Mouse (Mus musculus): ENCODE measurements around the gene Hes7.

Hes7 gene

DNA sequence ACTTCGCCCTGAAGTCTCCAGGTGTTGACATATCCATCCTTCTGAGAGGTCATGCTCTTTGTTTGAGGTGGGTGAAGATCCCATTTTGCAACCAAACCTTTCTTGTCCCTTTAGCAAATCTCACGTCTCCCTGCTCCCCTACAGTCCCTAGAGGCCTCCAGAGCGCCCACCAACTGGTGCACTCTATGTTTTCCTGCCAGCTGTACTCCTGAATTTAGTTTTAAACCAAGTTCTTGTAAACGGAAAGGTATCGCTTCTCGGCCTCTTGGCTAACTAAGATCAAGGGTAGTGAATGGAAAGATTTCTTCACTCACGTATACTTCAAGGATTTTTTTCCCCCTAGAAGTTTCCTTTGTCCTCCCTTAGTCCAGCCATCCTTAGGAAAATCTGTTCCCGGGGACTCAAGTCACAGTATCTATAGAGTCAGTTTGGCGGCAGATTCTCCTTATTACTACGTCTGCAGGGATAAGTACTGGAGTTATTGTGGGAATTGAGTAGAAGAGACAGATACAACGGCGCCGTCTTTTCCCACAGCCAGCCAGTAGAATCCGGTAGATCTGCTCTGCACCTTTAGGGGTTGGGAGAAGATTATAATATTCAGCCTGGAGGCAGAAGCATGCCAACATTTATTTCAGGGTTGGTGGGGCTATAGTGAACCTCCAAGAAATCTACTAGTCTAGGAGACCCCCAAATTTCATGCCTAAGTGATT lies 603 bp upstream of the Hes7 start:
- no peak for DNase-seq

DNA sequence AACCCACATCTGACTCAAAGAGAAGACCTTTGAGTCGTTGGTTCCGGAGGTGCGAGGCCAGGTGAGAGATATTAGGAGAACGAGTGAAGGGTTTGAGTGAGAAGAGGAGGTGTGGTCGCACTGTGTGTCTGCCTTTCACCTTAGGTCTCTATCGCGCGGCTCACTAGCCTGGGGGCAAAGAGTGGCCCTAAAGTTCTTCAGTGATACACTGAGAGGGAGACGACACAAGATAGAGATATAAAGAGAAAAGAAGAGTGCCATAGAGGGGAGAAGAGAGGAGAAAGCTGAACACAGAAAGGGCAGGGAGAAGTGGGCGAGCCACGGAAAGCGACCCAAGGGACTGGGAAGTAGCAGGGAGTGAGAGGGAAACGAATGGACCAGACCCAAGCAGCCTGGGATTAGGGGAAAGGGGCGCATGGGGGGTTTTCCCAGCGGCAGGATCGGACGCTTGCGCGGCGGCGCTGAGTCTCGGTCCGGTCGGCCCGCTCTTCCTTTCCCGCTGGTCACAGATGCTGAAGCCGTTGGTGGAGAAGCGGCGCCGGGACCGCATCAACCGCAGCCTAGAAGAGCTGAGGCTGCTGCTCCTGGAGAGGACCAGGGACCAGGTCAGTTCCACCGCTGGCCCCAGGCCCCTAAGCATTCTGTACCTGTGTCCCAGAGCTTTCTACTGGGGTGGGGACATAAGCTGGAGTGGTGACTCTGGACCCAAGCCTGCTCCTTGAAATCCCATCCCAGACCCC lies 967 bp downstream of the Hes7 start:
- DNase-seq: peak; percentile 41 to 53

DNA sequence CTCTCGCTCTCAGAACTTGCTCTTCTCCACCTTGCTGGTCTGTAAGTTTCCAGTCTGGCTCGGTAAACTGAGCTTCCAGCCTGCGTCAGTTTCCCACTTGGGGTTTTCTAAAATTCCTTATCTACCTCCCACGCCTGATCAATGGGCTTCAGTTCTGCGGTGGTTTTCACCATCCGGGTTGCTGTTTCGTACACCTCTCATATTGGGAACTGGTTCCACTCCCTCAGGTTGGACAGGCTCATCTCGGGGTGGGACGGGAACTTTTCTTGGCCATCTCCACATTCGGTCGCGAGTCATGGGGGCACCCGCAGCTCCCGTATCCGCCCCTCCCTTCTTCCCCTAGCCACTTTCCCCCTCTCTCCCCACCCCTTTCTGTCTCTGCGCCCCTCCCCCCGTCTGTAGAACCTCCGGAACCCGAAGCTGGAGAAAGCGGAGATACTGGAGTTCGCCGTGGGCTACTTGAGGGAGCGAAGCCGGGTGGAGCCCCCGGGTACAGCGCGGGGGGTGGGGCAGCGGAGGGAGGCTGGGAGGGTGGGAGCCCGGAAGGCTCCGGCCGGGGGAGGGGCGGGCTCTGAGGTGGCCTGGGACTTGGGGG lies 1.6 kb downstream of the Hes7 start:
- peak; percentile 73 to 76 for DNase-seq

DNA sequence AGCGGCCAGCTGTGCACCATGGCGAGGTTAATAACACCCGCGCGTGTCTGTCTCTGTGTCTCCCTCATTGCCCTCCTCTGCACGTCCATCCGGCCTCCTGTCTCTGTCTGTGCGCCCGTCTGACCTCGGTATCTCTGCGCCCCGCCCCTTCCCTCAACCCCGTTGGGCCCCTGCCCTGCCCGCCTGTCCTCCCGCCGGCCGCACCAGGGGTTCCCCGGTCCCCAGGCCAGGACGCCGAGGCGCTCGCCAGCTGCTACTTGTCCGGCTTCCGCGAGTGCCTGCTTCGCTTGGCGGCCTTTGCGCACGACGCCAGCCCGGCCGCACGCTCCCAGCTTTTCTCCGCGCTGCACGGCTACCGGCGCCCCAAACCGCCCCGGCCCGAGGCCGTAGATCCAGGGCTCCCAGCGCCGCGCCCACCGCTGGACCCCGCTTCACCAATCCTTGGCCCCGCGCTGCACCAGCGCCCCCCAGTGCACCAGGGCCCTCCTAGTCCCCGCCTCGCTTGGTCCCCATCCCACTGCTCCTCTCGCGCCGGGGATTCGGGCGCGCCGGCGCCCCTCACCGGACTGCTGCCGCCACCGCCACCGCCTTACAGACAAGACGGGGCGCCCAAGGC lies 2.2 kb downstream of the Hes7 start, which contains the start of gene 9130213A22Rik:
Gene 9130213A22Rik, minus strand, starts transcription at position 254 of the 616 bp plus-strand sequence.
- DNase-seq: peak; percentile 92 to 95

DNA sequence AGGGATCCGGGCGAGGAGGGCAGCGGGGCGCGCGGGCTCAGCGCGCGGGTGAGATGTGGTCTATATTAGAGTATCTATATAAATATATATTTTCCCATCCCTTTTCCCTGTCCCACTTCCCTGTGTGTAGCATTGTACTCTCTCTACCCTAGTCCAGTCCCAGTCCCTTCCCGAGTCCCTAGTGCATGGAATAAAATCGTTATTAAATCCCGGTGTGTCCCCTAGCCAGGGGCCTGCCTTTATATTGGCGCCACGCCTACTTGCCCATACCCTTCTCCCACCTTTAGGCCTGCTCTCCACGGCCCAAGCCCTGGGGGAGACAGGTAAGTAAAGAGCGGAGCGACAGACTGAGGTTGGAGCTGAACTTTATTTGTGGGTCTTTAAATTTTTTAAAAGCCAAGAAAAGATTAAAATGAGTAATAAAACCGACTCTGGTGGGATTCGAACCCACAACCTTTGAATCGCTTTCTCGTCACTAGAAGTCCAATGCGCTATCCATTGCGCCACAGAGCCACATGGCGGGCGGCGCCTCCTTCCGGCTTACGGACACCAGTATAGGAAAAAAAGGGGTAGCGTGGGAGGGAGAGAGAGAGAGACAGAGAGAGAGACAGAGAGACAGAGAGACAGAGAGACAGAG lies 3.0 kb downstream of the Hes7 start:
- peak; percentile 95 to 96 for DNase-seq

DNA sequence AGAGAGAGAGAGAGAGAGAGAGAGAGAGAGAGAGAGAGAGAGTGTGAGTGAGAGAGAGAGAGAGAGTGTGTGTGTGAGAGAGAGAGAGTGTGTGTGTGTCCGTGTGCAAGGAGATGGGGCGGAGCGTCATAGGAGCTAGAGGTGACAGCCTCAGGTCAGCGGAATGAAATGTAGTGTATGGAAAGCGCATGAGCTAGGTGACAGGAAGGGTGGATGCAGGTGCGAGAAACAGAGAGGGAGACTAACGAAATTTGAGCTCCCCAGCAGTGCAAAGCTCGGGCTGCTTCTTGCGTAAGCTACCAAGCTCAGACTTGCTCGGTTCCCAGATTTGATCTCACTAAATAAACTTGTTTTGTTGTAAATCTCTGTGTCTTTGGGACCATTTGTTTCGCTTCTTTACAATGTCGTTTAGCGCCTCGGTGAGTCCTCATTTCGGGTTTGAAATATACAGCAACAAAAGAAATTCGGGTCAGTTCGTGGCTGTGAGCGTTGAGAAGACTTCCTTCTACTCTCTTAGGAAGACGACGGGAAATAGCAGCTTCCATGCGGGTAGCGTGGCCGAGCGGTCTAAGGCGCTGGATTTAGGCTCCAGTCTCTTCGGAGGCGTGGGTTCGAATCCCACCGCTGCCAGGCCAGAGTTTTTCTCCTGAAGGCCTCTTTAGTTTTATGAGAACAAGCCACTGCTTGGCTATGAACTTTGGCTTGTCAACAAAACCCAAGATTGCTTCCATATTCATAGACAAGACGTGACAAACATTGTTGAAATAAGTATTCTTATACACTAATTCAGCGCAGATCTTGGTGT lies 3.7 kb downstream of the Hes7 start:
- peak; percentile 94 to 95 for DNase-seq

DNA sequence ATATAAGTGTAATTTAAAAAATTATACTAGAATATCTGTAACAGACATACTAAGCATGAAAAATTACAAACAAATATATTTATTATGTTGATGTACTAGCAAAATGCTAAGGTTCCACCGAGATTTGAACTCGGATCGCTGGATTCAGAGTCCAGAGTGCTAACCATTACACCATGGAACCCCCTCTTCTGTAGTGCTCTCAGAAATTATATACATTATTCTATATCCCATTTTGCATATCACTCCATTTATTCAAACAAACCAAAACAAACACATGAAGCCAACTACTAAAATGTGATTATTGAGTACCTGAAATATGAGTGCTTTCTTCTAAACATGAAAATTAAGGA lies 4.3 kb downstream of the Hes7 start:
- DNase-seq: peak; percentile 80 to 87

DNA sequence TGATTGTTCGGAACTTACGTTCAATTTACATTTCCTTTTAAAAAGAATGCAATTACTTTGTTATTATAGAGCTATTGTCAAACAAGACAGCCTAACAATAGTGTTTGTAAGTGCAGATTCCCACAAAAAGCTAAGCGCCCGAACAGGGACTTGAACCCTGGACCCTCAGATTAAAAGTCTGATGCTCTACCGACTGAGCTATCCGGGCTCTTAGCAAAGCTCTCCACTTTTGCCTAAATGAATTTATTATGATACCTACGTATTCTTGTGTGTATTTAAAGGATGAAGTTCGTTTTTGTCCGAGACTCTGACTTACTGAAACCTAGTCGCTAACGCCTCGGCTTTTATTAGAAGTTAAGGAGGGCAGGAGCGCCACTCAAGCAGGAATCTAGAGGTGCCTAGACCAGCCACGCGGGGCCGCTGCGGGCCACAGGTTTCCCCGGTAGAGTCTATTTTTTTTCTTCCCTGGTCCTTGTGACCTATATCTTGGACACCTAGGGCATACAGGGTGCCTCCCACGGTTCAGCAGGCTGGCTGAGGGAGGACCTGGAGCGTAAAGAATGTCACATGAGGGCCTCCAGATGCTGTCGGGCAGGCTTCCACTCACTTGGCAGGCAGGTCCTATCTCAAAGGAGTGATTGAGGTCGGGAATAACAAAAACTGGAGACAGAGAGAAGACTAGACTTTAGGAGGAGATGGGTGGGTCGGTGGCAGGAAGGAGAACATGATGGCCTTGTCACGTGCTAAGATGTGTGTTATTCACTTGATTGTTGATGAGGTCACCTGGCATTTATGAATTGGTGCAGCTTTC lies 5.0 kb downstream of the Hes7 start:
- DNase-seq: peak; percentile 88 to 91

DNA sequence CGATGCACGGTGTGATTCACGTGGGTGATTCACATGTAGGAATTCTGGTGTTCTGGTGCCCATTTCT lies 5.5 kb downstream of the Hes7 start, which contains the start of gene Aloxe3:
Gene Aloxe3, plus strand, starts transcription at position 45 of the 67 bp plus-strand sequence.
- no peak for DNase-seq

DNA sequence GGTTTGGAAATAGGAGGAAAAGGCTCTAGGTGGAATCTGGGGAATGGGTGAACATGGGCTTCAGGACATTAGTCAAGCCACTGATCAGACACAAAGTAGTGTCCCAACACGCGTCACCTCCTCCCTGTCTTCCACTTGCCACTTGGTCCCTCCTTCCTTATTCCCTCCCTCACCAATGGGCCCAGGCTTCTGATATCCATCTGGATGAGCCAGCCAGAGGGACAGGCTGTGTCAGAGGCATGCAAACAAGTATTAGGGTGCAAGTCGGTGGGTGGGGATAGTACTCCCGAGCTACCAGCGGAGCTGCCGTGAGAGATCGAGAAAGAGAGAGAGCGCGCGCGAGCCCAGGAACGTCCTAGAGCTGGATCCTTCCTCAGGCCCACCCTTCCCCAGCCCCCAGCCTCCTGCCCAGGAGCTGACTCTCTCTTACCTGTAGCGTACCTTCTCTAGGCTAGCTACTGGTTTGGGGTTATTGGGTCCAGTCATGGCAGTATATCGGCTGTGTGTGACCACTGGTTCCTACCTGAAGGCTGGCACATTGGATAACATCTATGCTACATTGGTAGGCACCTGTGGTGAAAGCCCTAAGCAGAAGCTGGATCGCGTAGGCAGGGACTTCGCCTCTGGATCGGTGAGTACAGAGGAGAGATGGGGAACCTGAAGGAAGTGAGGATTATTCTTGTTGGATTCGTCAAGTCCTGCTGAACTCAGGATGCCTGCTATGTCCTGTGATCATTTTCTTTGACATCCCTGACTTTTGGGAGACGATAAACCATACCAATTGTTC lies 5.9 kb downstream of the Hes7 start:
- DNase-seq: peak; percentile 41 to 59

DNA sequence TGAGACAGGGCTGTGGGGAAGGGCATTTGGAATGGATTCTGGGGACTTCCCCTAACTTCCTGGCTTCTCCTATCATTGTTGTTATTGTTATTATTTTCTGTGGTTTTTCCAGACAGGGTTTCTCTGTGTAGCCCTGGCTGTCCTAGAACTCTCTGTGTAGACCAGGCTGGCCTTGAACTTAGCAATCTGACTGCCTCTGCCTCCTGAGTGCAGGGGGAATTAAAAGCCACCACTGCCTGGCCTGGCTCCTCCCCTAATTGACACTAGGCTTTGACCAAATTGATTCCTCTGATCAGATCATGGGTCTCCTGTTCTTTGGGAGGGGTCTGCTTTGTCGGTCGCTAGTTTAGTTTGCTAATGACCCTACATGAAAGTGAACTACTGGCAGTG lies 6.5 kb downstream of the Hes7 start:
- DNase-seq: no peak

DNA sequence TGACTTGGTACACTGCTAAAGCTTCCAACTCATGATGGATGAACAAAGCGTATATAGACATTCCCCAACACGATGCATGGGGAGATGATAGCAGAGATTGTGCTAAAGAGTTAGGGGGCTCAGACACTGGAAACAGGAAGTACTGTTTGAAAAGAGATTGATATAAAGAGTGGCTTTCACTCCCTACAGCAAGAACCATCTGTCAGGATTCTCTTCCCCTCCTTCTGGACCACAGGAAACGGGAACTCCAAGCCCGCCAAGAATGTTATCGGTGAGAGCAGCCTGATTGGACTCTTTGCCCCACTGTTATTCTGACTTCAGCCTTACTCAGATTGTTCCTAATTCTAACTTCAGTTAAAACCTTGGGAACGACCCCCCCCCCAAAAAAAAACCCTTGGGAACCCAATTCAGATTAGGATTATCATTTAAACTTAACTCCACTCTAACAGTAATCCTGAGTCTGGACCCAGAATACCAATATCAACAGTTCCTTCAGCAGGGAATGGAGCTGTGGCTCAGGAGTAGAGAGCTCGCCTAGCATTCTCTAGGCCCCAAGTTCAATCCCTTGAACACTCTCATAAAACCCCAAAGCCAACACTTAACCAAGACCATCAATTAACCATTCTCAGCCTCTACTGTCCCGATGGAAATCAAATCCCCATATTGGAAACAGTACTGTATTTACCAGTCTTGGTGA lies 8.4 kb downstream of the Hes7 start:
- DNase-seq: no peak

DNA sequence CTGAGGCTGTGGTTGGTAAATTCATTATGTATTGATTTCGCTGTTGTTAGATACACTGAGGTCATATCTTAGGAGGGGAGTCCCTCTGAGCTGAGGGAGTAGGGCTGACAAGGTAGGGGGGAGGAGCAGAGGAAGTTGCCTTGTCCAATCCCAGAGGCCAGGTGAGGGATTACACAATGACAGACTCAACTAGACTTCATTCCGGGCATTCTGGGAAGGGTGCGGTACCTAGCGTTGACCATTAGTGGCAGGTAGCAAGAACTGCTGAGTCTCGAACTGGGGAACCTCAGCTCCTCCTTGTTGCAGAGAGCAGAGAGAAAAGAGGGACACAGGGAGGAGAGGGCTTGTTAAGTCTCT lies 13.3 kb downstream of the Hes7 start:
- DNase-seq: no peak

DNA sequence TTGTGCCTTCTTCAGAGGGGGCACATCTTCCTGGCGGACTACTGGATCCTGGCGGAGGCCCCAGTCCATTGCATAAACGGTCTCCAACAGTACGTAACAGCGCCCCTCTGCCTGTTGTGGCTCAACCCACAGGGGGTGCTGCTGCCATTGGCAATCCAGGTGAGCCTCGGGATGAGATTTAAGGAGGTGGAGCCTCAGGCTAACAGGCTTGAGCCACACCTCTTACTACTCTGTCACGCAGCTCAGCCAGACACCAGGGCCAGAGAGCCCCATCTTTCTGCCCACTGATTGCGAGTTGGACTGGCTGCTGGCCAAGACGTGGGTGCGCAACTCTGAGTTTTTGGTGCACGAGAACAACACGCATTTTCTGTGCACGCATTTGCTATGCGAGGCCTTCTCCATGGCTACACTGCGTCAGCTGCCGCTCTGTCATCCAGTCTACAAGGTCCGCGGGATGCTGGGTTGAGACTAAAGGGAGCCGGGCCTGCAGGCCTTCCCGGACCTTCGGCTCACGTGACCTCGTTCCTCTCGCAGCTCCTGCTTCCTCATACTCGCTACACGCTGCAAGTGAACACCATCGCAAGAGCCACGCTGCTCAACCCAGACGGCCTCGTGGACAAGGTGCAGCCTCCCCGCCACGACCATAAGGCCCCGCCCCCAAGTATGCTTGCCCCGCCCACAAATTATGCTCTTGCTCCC lies 13.9 kb downstream of the Hes7 start:
- peak; percentile 71 to 75 for DNase-seq

DNA sequence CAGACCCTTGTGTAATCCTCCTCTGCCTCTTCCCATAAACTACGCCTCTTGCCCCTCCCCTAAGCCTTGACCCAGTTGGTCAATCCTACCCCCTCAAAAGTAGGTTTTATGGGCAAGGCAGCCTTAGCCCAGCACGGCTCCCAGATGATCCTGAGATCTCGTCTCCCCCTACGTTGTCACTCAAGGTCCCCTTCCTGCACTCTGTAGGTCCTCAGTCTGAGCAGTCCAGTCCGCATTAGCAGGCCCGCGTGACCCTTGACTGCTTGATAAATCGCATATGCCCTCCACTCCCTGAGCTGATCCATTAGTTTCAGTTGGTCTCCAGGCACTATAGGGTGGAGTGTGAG lies 14.4 kb downstream of the Hes7 start:
- DNase-seq: no peak

DNA sequence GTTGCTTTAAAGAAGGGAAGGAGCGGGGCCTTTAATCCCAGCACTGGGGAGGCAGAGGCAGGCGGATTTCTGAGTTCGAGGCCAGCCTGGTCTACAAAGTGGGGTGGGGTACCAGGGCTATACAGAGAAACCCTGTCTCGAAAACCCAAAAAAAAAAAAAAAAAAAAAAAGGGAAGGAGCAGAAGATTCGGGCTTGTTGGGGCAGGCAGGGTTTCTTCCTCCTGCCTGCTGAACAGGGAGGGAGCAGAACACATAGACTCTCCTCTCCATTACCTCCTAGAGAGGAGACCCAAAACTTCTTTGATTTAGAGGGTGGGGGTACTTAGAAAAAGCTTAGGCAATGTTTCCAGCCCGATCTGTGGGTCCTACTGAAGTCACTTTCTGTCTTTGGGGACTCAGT lies 15.2 kb downstream of the Hes7 start:
- DNase-seq: no peak

DNA sequence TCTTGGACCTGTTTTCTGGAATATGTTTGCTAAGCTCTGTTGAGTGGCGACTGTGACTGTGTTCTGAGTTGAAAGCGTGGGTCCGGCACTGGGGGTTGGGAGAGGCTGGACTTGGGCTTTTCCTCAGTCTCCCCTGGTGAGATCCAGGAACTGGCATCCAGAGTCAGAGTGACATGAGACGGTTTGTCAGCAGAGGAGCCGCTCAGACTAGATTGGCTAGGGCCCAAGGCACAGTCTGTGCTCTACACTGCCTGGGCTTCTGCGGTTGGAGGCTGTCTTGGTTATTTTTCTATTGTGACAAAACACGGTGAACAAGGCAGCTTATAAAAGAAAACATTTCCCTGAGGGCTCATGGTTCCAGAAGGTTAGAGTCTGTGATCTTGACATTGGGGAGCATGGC lies 27.3 kb downstream of the Hes7 start:
- DNase-seq: peak; percentile 68 to 73

DNA sequence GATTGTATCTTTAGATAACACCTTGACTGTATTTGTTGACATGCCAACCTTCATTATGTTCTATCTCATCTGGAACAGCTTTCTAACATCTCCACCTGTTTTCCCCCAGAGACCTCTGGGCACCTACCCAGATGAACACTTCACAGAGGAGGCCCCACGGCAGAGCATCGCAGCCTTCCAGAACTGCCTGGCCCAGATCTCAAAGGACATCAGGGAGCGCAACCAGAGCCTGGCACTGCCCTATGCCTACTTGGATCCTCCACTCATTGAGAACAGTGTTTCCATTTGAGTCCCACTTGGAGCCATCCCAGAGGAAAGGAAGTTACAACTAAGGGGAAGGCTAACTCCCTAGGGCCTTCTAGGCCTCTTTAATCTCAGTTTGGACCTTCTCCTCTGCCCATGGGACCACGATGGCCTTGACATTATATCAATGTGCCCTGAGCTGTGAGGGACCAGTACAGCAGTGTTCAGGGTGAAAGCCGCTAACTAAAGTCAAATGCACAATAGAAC lies 28.3 kb downstream of the Hes7 start:
- peak; percentile 52 to 63 for DNase-seq

DNA sequence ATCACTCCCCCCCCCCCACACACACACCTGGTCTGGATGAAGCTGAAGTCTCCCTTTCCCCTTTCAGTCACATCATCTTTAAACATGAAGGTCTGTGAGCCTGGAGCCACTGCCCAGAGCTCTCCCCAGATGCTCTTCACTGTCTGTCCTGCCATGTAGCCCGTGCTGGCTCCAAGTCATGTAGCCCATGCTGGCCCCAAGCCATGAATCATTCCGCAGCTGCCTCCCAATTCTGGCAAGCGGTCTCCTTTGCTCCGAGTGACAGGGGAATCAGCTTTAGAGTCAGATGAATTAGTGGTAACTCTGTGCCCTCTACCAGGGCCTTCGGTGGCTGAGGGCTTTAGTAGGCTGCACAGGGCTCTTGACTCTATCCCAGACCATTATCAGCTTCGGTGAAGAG lies 29.5 kb downstream of the Hes7 start:
- DNase-seq: peak; percentile 82 to 86

DNA sequence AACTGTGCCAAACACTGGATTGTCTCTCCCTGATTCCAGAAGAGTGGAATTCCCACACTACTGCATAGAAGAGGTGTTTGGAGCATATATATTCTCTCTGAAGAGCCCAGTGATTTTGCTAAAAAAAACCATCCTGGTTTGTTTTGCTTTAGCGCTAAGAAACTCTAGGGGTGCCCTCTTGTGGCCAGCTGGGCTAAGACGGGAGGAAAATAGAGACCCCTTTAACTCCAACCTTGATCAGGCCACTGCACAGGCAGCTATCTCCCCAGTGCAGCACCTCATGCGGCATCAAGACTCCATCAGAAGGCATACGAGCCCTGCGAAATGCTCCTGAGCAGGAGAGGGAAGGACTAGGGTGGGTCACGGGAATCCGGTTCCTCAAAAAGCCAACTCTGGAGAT lies 30.2 kb downstream of the Hes7 start:
- peak; percentile 92 for DNase-seq
